Mouse (Mus musculus): ENCODE results near the gene Dop1b. TPM values are rescaled to one million over a fixed set of nuclear protein-coding genes. Genes with fewer than 3 reads are reported as not detected.

The Dop1b gene
- total RNA-seq, 1 experiment = 11.6 TPM

GRCm38 (mm10) chr16:93799936-93800335 is 88.2 kb downstream of the Dop1b start:
- Histone ChIP-seq H3K4me1 (ENCODE audit: control insufficient read depth in 2 of 2, insufficient read depth in 2 of 2, low read length in 2 of 2, poor library complexity in 1 of 2) (peaks cover 8 to 25% of the 10 kb centered on the region in 2 experiments), H3K9me3 (ENCODE audit: control insufficient read depth, insufficient read depth, low read depth, low read length) (no peaks in the 10 kb centered on the region), H3K27ac (ENCODE audit: insufficient read depth, low read depth, low read length, poor library complexity, severe bottlenecking) (no peak overlapping the region), H3K36me3 (ENCODE audit: control insufficient read depth, insufficient read depth, low read length, poor library complexity, severe bottlenecking) (no peaks in the 10 kb centered on the region), H3K4me3 (ENCODE audit: insufficient read depth in 1 of 2, low read depth in 1 of 2, low read length in 2 of 2, poor library complexity in 1 of 2, severe bottlenecking in 1 of 2) (no peak overlapping the region), H3K9ac (ENCODE audit: insufficient read depth, low read depth, low read length, poor library complexity, severe bottlenecking) (no peak overlapping the region)
- TF ChIP-seq MAFK (IDR thresholded peaks at IDR 0.05; ENCODE audit: insufficient read depth, low read depth, low read length) (no peak), HCFC1 (IDR thresholded peaks at IDR 0.05; ENCODE audit: borderline replicate concordance, insufficient read depth, low read length) (no peak), ZC3H11A (IDR thresholded peaks at IDR 0.05; ENCODE audit: borderline replicate concordance, low read depth, low read length) (no peak), ZNF384 (IDR thresholded peaks at IDR 0.05; ENCODE audit: low read depth, low read length) (no peak), CHD2 (IDR thresholded peaks at IDR 0.05; ENCODE audit: low read depth, low read length) (no peak)
- DNase-seq (ENCODE audit: low read depth, low spot score) = no peak
- in situ Hi-C loops (cut with MboI; ENCODE audit: low sequenced_read_pairs in 2 of 2, unreplicated experiment in 2 of 2) = no loop called here

- no peak overlapping the region for H3K4me3 ChIP-seq (ENCODE audit: insufficient read depth in 1 of 2, low read depth in 1 of 2, low read length in 2 of 2, poor library complexity in 1 of 2, severe bottlenecking in 1 of 2)
- H3K27ac ChIP-seq (ENCODE audit: insufficient read depth, low read depth, low read length, poor library complexity, severe bottlenecking) = no peak overlapping the region
- H3K9ac ChIP-seq (ENCODE audit: insufficient read depth, low read depth, low read length, poor library complexity, severe bottlenecking) = no peak overlapping the region
- TF ChIP-seq MAFK (IDR thresholded peaks at IDR 0.05; ENCODE audit: insufficient read depth, low read depth, low read length) (no peak), ZC3H11A (IDR thresholded peaks at IDR 0.05; ENCODE audit: borderline replicate concordance, low read depth, low read length) (no peak), CHD2 (IDR thresholded peaks at IDR 0.05; ENCODE audit: low read depth, low read length) (no peak), ZNF384 (IDR thresholded peaks at IDR 0.05; ENCODE audit: low read depth, low read length) (no peak), HCFC1 (IDR thresholded peaks at IDR 0.05; ENCODE audit: borderline replicate concordance, insufficient read depth, low read length) (no peak)
- no peaks in the 10 kb centered on the region for H3K9me3 ChIP-seq (ENCODE audit: control insufficient read depth, insufficient read depth, low read depth, low read length)
- peaks cover 2% of the 10 kb centered on the region; the same call in 1 of the 2 replicates for H3K36me3 ChIP-seq (ENCODE audit: control insufficient read depth, insufficient read depth, low read length, poor library complexity, severe bottlenecking)
- in situ Hi-C loops (cut with MboI; ENCODE audit: low sequenced_read_pairs in 2 of 2, unreplicated experiment in 2 of 2) = no loop called here
- no peak for DNase-seq (ENCODE audit: low read depth, low spot score)
- peaks cover 2 to 18% of the 10 kb centered on the region in 2 experiments; a peak in 1 of 4 replicates for H3K4me1 ChIP-seq (ENCODE audit: control insufficient read depth in 2 of 2, insufficient read depth in 2 of 2, low read length in 2 of 2, poor library complexity in 1 of 2)
Observed at GRCm38 (mm10) chr16:93807167-93807566, 95.5 kb downstream of the Dop1b start.

- no peaks in the 10 kb centered on the region for H3K9me3 ChIP-seq (ENCODE audit: control insufficient read depth, insufficient read depth, low read depth, low read length)
- 0 out of 2 replicates have a peak overlapping the region, but pooled peaks have one; percentile 19 for H3K9ac ChIP-seq (ENCODE audit: insufficient read depth, low read depth, low read length, poor library complexity, severe bottlenecking)
- in situ Hi-C loops (cut with MboI; ENCODE audit: low sequenced_read_pairs in 2 of 2, unreplicated experiment in 2 of 2) = no loop called here
- no peak overlapping the region for H3K27ac ChIP-seq (ENCODE audit: insufficient read depth, low read depth, low read length, poor library complexity, severe bottlenecking)
- TF ChIP-seq ZNF384 (IDR thresholded peaks at IDR 0.05; ENCODE audit: low read depth, low read length) (no peak), HCFC1 (IDR thresholded peaks at IDR 0.05; ENCODE audit: borderline replicate concordance, insufficient read depth, low read length) (no peak), CHD2 (IDR thresholded peaks at IDR 0.05; ENCODE audit: low read depth, low read length) (no peak), ZC3H11A (IDR thresholded peaks at IDR 0.05; ENCODE audit: borderline replicate concordance, low read depth, low read length) (no peak), MAFK (IDR thresholded peaks at IDR 0.05; ENCODE audit: insufficient read depth, low read depth, low read length) (no peak)
- no peak for DNase-seq (ENCODE audit: low read depth, low spot score)
- H3K4me1 ChIP-seq (ENCODE audit: control insufficient read depth in 2 of 2, insufficient read depth in 2 of 2, low read length in 2 of 2, poor library complexity in 1 of 2) = peaks cover 2 to 18% of the 10 kb centered on the region in 2 experiments; a peak in 1 of 4 replicates
- H3K36me3 ChIP-seq (ENCODE audit: control insufficient read depth, insufficient read depth, low read length, poor library complexity, severe bottlenecking) = peaks cover 5% of the 10 kb centered on the region; the same call in 1 of the 2 replicates
- no peak overlapping the region for H3K4me3 ChIP-seq (ENCODE audit: insufficient read depth in 1 of 2, low read depth in 1 of 2, low read length in 2 of 2, poor library complexity in 1 of 2, severe bottlenecking in 1 of 2)
Observed at GRCm38 (mm10) chr16:93807961-93808554, 96.4 kb downstream of the Dop1b start.

GRCm38 (mm10) chr16:93815856-93816736 is 104.4 kb downstream of the Dop1b start:
- in situ Hi-C loops (cut with MboI; ENCODE audit: low sequenced_read_pairs in 2 of 2, unreplicated experiment in 2 of 2) = no loop called here
- Histone ChIP-seq H3K4me1 (ENCODE audit: control insufficient read depth in 2 of 2, insufficient read depth in 2 of 2, low read length in 2 of 2, poor library complexity in 1 of 2) (peaks cover 0 to 14% of the 10 kb centered on the region in 2 experiments; a peak in 2 of 4 replicates), H3K36me3 (ENCODE audit: control insufficient read depth, insufficient read depth, low read length, poor library complexity, severe bottlenecking) (peaks cover 3% of the 10 kb centered on the region; the same call in 1 of the 2 replicates), H3K9me3 (ENCODE audit: control insufficient read depth, insufficient read depth, low read depth, low read length) (no peaks in the 10 kb centered on the region), H3K27ac (ENCODE audit: insufficient read depth, low read depth, low read length, poor library complexity, severe bottlenecking) (peak overlapping the region; percentile 97), H3K9ac (ENCODE audit: insufficient read depth, low read depth, low read length, poor library complexity, severe bottlenecking) (peak overlapping the region; percentile 58; the same call in 1 of the 2 replicates), H3K4me3 (ENCODE audit: insufficient read depth in 1 of 2, low read depth in 1 of 2, low read length in 2 of 2, poor library complexity in 1 of 2, severe bottlenecking in 1 of 2) (peak overlapping the region; percentile 39 to 59)
- TF ChIP-seq ZNF384 (IDR thresholded peaks at IDR 0.05; ENCODE audit: low read depth, low read length) = no peak
- no peak for TF ChIP-seq HCFC1 (IDR thresholded peaks at IDR 0.05; ENCODE audit: borderline replicate concordance, insufficient read depth, low read length)
- no peak for TF ChIP-seq CHD2 (IDR thresholded peaks at IDR 0.05; ENCODE audit: low read depth, low read length)
- TF ChIP-seq MAFK (IDR thresholded peaks at IDR 0.05; ENCODE audit: insufficient read depth, low read depth, low read length) = no peak
- no peak for TF ChIP-seq ZC3H11A (IDR thresholded peaks at IDR 0.05; ENCODE audit: borderline replicate concordance, low read depth, low read length)
- peak; percentile 80 for DNase-seq (ENCODE audit: low read depth, low spot score)

Measured in ES-E14 (cell line).